Mouse (Mus musculus) lung, adult 2 months (tissue): ENCODE data around the gene Ggt5.

Source experiments
- CTCF ChIP-seq: fragments of 200-500 bp; IDR thresholded peaks from 2 replicates; pipeline ENCODE4 v1.5.1; 2011; ENCODE audit warnings: mild to moderate bottlenecking, low read length, control low read depth; ENCODE audit not compliant: insufficient read depth
- POLR2A ChIP-seq: fragments of 200-500 bp; IDR thresholded peaks from 2 replicates; pipeline ENCODE4 v1.6.1; 2011; ENCODE audit warnings: low read depth, mild to moderate bottlenecking, control low read depth, low read length, borderline replicate concordance; ENCODE audit errors: extremely low read depth

DNA sequence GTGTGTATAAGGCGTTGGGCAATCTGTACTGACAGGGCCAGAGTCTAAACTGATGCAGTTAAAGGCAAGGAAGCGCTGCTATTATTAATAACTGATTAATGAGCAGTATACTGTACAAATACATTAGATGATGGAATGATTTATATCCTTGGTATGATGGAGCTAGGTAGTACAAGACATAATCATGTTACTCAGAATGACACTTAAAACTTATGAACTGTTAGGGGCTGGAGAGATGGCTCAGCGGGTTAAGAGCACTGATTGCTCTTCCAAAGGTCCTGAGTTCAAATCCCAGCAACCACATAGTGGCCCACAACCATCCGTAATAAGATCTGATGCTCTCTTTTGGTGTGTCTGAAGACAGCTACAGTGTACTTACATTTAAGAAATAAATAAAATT lies 18.1 kb downstream of the Ggt5 start:
- no peak for TF ChIP-seq CTCF
- no peak for TF ChIP-seq POLR2A
